ENCODE assay signal across 26 mouse cellular contexts in genomic region chr9:120951947-120952346, GRCm38 (mm10). TPM values are rescaled to one million over a fixed set of nuclear protein-coding genes. Genes with fewer than 3 reads are reported as not detected.
DNase-seq lines count a peak whose midpoint lies in the region; ATAC-seq and TF ChIP-seq lines count a peak whose summit lies in the region.
"Had no signal": no experiment of that assay in that cellular context is flagged by ENCODE, and none has a peak within 500 bp of the region (broad histone marks: within the 10 kb centered on the region; RNA-seq: fewer than 3 reads in every experiment).

No protein-coding gene starts in this region.

- no peak for TF ChIP-seq CTCF in intestine, postnatal 0 days (IDR thresholded peaks at IDR 0.05; ENCODE audit: low read depth)
- TF ChIP-seq CTCF in stomach, postnatal 0 days (IDR thresholded peaks at IDR 0.05; ENCODE audit: low read depth): no peak

- no peak overlapping the region for H3K4me2 ChIP-seq in neural tube, embryonic 13.5 days
- H3K4me2 ChIP-seq in intestine, embryonic 15.5 days (replicated peaks): no peak overlapping the region
- no peak overlapping the region for H3K4me2 ChIP-seq in intestine, postnatal 0 days (replicated peaks; ENCODE audit: low read depth)
- no peak overlapping the region for H3K4me2 ChIP-seq in stomach, postnatal 0 days (replicated peaks; ENCODE audit: low read depth)
- H3K4me2 ChIP-seq: forebrain, embryonic 13.5 days; heart, embryonic 13.5 days; hindbrain, embryonic 14.5 days had no signal

- H3K4me1 ChIP-seq in neural tube, embryonic 13.5 days (replicated peaks): peaks cover 22% of the 10 kb centered on the region
- no peaks in the 10 kb centered on the region for H3K4me1 ChIP-seq in intestine, embryonic 15.5 days (replicated peaks)
- no peaks in the 10 kb centered on the region for H3K4me1 ChIP-seq in intestine, postnatal 0 days (replicated peaks; ENCODE audit: control insufficient read depth, insufficient read depth, low read length)
- no peaks in the 10 kb centered on the region for H3K4me1 ChIP-seq in stomach, postnatal 0 days (replicated peaks; ENCODE audit: control insufficient read depth, insufficient read depth)

- H3K9ac ChIP-seq in neural tube, embryonic 13.5 days: no peak overlapping the region
- no peak overlapping the region for H3K9ac ChIP-seq in intestine, embryonic 15.5 days
- no peak overlapping the region for H3K9ac ChIP-seq in intestine, postnatal 0 days (ENCODE audit: low read depth, low read length)
- no peak overlapping the region for H3K9ac ChIP-seq in stomach, postnatal 0 days (ENCODE audit: low read length)
- H3K9ac ChIP-seq: forebrain, embryonic 13.5 days; heart, embryonic 13.5 days; hindbrain, embryonic 14.5 days had no signal

- TF ChIP-seq EP300 in stomach, postnatal 0 days (optimal IDR thresholded peaks at IDR 0.05): no peak

- 0 out of 2 replicates have a peak, but pooled peaks have one; percentile 19 for ATAC-seq in neural tube, embryonic 13.5 days (ENCODE audit: low read depth)
- ATAC-seq in intestine, embryonic 15.5 days: peak; percentile 80
- ATAC-seq in intestine, postnatal 0 days: peak; percentile 69
- ATAC-seq in stomach, postnatal 0 days (ENCODE audit: low FRiP score, low TSS enrichment): peak; percentile 70
- ATAC-seq: activated CD4-positive, CD25-positive, alpha-beta regulatory T cell, adult 4 months; forebrain, embryonic 13.5 days; forebrain, embryonic 16.5 days; hindbrain, postnatal 0 days had no signal

- H3K27me3 ChIP-seq in neural tube, embryonic 13.5 days: no peaks in the 10 kb centered on the region
- no peaks in the 10 kb centered on the region for H3K27me3 ChIP-seq in intestine, embryonic 15.5 days (replicated peaks)
- no peaks in the 10 kb centered on the region for H3K27me3 ChIP-seq in intestine, postnatal 0 days (replicated peaks; ENCODE audit: control insufficient read depth, insufficient read depth, low read length)
- no peaks in the 10 kb centered on the region for H3K27me3 ChIP-seq in stomach, postnatal 0 days (ENCODE audit: control insufficient read depth, insufficient read depth, low read length)
- H3K27me3 ChIP-seq: forebrain, embryonic 13.5 days; heart, embryonic 13.5 days had no signal

- H3K27ac ChIP-seq in neural tube, embryonic 13.5 days (replicated peaks): no peak overlapping the region
- H3K27ac ChIP-seq in intestine, embryonic 15.5 days: no peak overlapping the region
- peak overlapping the region; percentile 60; the same call in 1 of the 2 replicates for H3K27ac ChIP-seq in intestine, postnatal 0 days (ENCODE audit: low read depth, low read length)
- H3K27ac ChIP-seq in stomach, postnatal 0 days (replicated peaks): no peak overlapping the region
- H3K27ac ChIP-seq: forebrain, embryonic 10.5 days; forebrain, embryonic 13.5 days; heart, embryonic 10.5 days; heart, embryonic 13.5 days; hindbrain, embryonic 14.5 days; hindbrain, postnatal 0 days had no signal

- H3K4me3 ChIP-seq in neural tube, embryonic 13.5 days: no peak overlapping the region
- no peak overlapping the region for H3K4me3 ChIP-seq in intestine, embryonic 15.5 days (replicated peaks)
- no peak overlapping the region for H3K4me3 ChIP-seq in intestine, postnatal 0 days (ENCODE audit: low read depth, low read length)
- no peak overlapping the region for H3K4me3 ChIP-seq in stomach, postnatal 0 days (ENCODE audit: low read depth, low read length)
- H3K4me3 ChIP-seq: forebrain, embryonic 10.5 days; forebrain, embryonic 13.5 days; heart, embryonic 10.5 days; heart, embryonic 13.5 days had no signal

- no peaks in the 10 kb centered on the region for H3K9me3 ChIP-seq in neural tube, embryonic 13.5 days
- no peaks in the 10 kb centered on the region for H3K9me3 ChIP-seq in intestine, embryonic 15.5 days
- H3K9me3 ChIP-seq in intestine, postnatal 0 days (ENCODE audit: control insufficient read depth): no peaks in the 10 kb centered on the region
- no peaks in the 10 kb centered on the region for H3K9me3 ChIP-seq in stomach, postnatal 0 days (ENCODE audit: control insufficient read depth, low read length)
- H3K9me3 ChIP-seq: forebrain, embryonic 10.5 days; forebrain, embryonic 13.5 days; heart, embryonic 10.5 days; heart, embryonic 13.5 days had no signal

- no peak for DNase-seq in neural tube, embryonic 10.5 days (ENCODE audit: extremely low spot score, low spot score)
- peak; percentile 37 for DNase-seq in stomach, postnatal 0 days (ENCODE audit: low spot score)
- no peak for DNase-seq in testis, postnatal 10 days (ENCODE audit: low spot score)
- no peak for DNase-seq in adrenal gland, postnatal 4 days (ENCODE audit: low spot score in 2 of 2)
- DNase-seq in B cell, adult 2 months: no peak
- DNase-seq: adrenal gland, adult 8-10 months; adrenal gland, postnatal 36 days; cerebellum, adult 11 months; cerebellum, adult 2 months; cerebellum, adult 9-11 months; cerebellum, postnatal 25 days; gastrocnemius, postnatal 14 days; heart, adult 18-20 months; heart, postnatal 14 days; heart, postnatal 4 days had no signal

- 86% methylated on average over 3 of the region's 3 CpGs for WGBS in neural tube, embryonic 13.5 days
- 60% methylated on average over 3 of the region's 3 CpGs for WGBS in intestine, embryonic 15.5 days
- 42% methylated on average over 3 of the region's 3 CpGs for WGBS in intestine, postnatal 0 days
- WGBS in stomach, postnatal 0 days: 66% methylated on average over 3 of the region's 3 CpGs

- H3K36me3 ChIP-seq in neural tube, embryonic 13.5 days: peaks cover 72% of the 10 kb centered on the region
- peaks cover 69% of the 10 kb centered on the region for H3K36me3 ChIP-seq in intestine, embryonic 15.5 days
- peaks cover 76% of the 10 kb centered on the region for H3K36me3 ChIP-seq in intestine, postnatal 0 days (ENCODE audit: control insufficient read depth, insufficient read depth)
- peaks cover 58% of the 10 kb centered on the region for H3K36me3 ChIP-seq in stomach, postnatal 0 days (ENCODE audit: control insufficient read depth, insufficient read depth, low read length)

RNA-seq across cellular contexts. Expression of gene Ctnnb1, which starts 22.9 kb away (rescaled TPM):
- 377 and 458 TPM in 2 replicates for polyA plus RNA-seq in neural tube, embryonic 13.5 days (2015; fragmentation: Nextera tagmentation; extraction: Ambion mirVana)
- polyA plus RNA-seq in intestine, embryonic 15.5 days (2015; fragmentation: Nextera tagmentation; extraction: Ambion mirVana): 474 and 475 TPM in 2 replicates
- 363 and 364 TPM in 2 replicates for polyA plus RNA-seq in intestine, postnatal 0 days (2015; fragmentation: Nextera tagmentation; extraction: Ambion mirVana)
- polyA plus RNA-seq in stomach, postnatal 0 days (2015; fragmentation: Nextera tagmentation; extraction: Ambion mirVana): 220 and 244 TPM in 2 replicates
- 100 to 1,000 TPM; 718 to 723 TPM for total RNA-seq in adrenal gland, postnatal 4 days (2021)

Comparison
In these comparisons a context has a peak if more than half of its experiments do, and no peak if none do; other contexts are left out.
1. ATAC-seq: peak in every context shown above with its lines; median percentile 80 in intestine, embryonic 15.5 days; 70 in stomach, postnatal 0 days; 69 in intestine, postnatal 0 days; 19 in neural tube, embryonic 13.5 days.